Mouse (Mus musculus) R1 (cell line): ENCODE data around the gene Slx4ip.

Experiments used
- DNase-seq: peaks from one replicate; pipeline ENCODE4 v3.0.0-alpha.2; 2018; ENCODE audit warnings: low read depth, low spot score

The Slx4ip gene

GRCm38 (mm10) chr2:137099211-137099734 is 208.3 kb downstream of the Slx4ip start:
- DNase-seq, result no peak

GRCm38 (mm10) chr2:137101074-137101473 is 210.1 kb downstream of the Slx4ip start:
- DNase-seq, result no peak

GRCm38 (mm10) chr2:137107203-137107602 is 216.2 kb downstream of the Slx4ip start:
- DNase-seq, result no peak

- DNase-seq, result no peak
These were observed 216.9 kb downstream of the Slx4ip start for GRCm38 (mm10) chr2:137107946-137108345.

GRCm38 (mm10) chr2:137109321-137110213 is 218.5 kb downstream of the Slx4ip start:
- no peak for DNase-seq

- no peak for DNase-seq
These were observed 219.3 kb downstream of the Slx4ip start for GRCm38 (mm10) chr2:137110214-137110898.

- no peak for DNase-seq
These were observed 222.5 kb downstream of the Slx4ip start for GRCm38 (mm10) chr2:137113288-137114061.

- DNase-seq, result peak; percentile 75
These were observed 223.5 kb downstream of the Slx4ip start for GRCm38 (mm10) chr2:137114248-137115096.

GRCm38 (mm10) chr2:137115241-137116024 is 224.4 kb downstream of the Slx4ip start:
- peak; percentile 26 for DNase-seq

GRCm38 (mm10) chr2:137116025-137116674 is 225.1 kb downstream of the Slx4ip start, which contains the start of gene Jag1:
TSS of gene Jag1 (minus strand) at chr2:137116644.
- DNase-seq, result peak; percentile 95

- DNase-seq, result no peak
These were observed 225.8 kb downstream of the Slx4ip start for GRCm38 (mm10) chr2:137116675-137117320.

GRCm38 (mm10) chr2:137117321-137117690 is 226.3 kb downstream of the Slx4ip start:
- peak; percentile 82 for DNase-seq
